Mouse (Mus musculus) splenic B cell, adult 2 months (primary cell): ENCODE data around the gene Qrich1.

Experiments
- DNase-seq: peaks from one replicate; pipeline ENCODE4 v3.0.0-alpha.2; 2011; ENCODE audit warnings: low read depth, low spot score
- H3K27me3 ChIP-seq: 2 replicates; pipeline ENCODE4 v1.6.1; 2012; ENCODE audit warnings: mild to moderate bottlenecking, low read length, moderate library complexity, mixed read lengths; ENCODE audit not compliant: control insufficient read depth, poor library complexity, insufficient read depth, severe bottlenecking
- H3K36me3 ChIP-seq: 2 replicates; pipeline ENCODE4 v1.6.1; 2012; ENCODE audit warnings: mild to moderate bottlenecking, low read length, moderate library complexity, mixed read lengths; ENCODE audit not compliant: control insufficient read depth, poor library complexity, insufficient read depth, severe bottlenecking

The Qrich1 gene

DNA sequence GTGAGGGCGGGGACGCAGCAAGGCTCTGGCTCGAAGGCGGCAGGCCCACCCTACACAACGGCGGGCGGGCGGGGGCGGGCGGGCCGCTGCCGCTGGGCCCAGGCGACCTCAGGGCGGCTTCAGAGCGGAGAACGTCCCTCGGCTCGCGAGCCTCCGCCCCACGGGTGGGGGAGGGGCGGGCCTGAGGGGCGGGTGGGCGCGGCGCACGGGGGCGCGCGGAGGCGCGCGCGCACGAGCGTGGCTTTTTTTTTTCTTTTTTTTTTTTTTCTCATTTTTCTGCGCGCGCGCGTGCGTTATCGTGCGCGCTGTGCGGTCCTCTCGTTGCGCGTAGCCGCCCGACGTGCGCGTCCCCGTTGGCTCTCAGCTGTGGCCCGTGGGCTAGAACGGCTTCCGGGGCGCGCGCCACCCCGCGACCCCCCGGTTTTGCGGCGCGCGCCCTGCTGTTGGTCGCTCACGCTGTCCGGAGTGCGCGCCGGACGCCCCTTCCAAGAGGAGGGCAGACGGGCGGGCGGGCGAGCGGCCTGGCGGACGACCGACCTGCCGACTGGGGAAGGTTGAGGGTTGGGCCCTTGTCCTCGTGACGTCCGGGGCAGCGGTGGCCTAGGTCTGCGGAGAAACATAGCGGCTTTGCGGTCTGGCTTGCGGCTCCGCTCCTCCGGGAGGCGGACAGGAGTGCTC lies 786 bp downstream of the Qrich1 start:
- H3K27me3 ChIP-seq: no peaks in the 10 kb centered on the region
- DNase-seq: peak; percentile 82
- peaks cover 9% of the 10 kb centered on the region for H3K36me3 ChIP-seq

DNA sequence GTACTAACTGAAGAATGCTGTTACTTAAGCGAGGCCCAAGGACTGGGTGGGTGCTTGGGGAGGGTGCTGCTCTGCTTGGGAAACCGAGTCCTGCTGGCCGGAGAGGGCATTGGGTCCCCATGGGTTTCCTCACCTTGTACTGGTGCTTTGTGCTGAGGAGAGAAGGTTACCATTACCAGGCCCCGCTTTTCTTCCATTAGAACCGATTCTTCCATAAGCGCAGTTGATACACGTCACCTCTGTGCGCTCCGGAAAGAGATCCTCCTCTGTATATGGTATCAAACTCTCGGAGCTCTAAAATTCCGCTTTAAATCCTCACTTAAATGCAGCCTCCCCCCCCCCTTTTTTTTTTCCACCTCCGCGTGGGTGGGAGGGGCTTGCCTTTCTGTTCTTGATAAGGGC lies 1.3 kb downstream of the Qrich1 start:
- Histone ChIP-seq H3K27me3 (no peaks in the 10 kb centered on the region), H3K36me3 (peaks cover 7% of the 10 kb centered on the region)
- peak; percentile 75 for DNase-seq

DNA sequence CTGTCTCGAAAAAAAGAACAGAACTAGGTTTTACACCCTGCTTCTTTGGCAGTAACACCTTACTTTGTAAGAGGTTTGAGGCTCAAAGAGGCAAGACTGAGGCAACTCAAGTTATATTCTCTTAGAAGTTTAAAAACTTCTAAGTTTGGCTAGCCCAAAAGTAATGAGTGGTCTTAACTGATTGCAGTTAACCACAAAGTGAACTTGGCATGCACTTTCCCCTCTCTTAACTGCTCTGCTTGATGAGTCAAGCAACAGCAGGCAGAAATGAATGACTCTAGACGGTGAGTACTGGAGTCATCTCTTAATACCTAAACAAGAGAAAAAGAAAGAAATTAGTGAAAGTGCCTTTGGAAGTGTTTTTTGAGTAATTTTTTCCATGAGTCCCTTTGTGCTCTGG lies 5.0 kb downstream of the Qrich1 start:
- no peak for DNase-seq
- Histone ChIP-seq H3K36me3 (peaks cover 5% of the 10 kb centered on the region; the same call in 1 of the 2 replicates), H3K27me3 (no peaks in the 10 kb centered on the region)

DNA sequence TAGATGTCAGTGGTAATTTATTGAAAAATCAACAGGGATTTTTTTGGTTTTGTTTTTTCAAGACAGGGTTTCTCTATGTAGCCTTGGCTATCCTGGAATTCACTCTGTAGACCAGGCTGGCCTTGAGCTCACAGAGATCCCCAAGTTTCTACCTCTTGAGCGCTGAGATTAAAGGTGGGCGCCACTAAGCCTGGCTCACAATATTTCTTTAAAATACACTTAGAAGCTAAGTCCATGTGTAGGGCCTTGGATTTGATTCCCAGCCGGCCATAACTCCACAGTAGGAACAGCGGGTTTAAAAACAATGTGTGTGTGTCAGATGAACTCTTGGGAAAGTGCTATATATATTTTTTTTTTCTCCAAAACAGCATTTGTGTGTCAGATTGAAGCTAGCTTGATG lies 6.7 kb downstream of the Qrich1 start:
- Histone ChIP-seq H3K36me3 (peaks cover 6% of the 10 kb centered on the region; the same call in 1 of the 2 replicates), H3K27me3 (no peaks in the 10 kb centered on the region)
- DNase-seq: no peak

DNA sequence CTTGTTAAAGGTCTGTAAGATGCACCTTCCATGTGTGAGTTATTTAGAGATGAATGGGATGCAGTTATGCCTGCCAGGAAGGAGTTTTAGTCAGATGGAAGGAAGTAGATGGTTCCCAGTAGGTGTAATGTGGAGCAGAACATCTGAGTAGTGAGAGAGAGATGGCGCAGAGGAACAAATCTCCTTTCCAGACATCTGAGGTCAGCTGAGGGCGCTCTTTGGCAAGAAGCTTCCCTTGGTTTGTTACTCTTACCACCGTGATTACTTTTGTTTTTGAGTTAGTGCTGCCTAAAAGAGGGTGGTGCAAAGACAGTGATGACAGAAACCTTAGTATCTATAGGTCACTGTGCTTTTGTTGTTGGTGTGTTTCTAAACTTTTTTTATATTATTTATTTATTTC lies 8.8 kb downstream of the Qrich1 start:
- no peaks in the 10 kb centered on the region for H3K27me3 ChIP-seq
- peaks cover 14% of the 10 kb centered on the region for H3K36me3 ChIP-seq
- no peak for DNase-seq

DNA sequence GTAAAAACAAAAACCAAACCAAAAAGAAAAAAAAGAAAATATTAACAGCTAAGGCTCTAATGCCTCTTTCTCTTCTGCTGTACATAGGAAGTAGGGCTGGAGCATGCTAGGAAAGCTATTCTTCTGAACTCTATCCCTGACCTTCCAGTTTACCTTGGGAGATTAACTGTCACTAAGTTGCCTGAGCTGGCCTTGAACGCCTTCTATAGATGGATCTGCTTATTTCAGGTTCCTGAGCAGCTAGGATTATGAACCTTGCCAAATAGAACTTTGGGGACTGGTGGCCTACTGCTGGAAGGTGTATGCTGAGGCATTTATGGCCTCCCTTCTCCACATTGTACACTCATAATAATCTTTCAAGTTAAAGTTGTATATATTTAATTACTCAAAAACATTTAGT lies 14.3 kb downstream of the Qrich1 start:
- H3K36me3 ChIP-seq: peaks cover 25% of the 10 kb centered on the region
- no peaks in the 10 kb centered on the region for H3K27me3 ChIP-seq
- no peak for DNase-seq

DNA sequence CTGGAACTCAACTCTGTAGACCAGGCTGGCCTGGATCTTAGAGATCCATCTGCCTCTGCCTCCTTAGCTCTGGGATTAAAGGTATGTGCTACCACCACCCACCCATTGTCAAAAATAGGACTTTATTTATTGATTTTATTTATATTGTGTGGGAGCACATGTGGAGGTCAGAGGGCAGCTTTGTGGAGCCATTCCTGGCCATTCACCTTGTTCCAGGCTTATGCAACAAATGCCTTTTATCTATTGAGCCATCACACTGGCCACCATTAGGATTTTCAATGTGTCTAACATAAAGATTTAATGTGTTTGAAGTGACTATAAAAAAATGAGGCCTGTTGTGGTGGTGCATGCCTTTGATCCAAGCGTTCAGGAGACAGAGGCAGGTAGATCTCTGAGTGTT lies 14.9 kb downstream of the Qrich1 start:
- H3K27me3 ChIP-seq: no peaks in the 10 kb centered on the region

DNA sequence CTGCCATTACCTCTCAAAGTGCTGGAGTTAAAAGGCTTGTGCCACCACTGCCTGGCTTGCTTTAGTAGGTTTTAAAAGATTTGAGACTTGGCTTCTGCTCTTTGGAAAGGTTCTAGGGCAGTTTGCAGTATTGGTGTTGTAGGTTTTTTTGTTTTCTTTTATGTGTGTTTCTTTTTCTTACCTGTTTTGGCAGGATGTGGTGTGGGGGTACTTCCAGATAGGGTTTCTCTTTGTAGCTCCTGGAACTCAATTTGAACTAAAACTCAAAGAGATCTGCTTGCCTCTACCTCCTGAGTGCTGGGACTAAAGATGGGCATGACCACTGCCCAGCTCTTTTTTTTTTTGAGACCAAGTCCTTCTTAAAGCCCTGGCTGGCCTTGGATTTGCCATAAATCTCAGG lies 24.2 kb downstream of the Qrich1 start:
- H3K27me3 ChIP-seq: no peaks in the 10 kb centered on the region
- H3K36me3 ChIP-seq: peaks cover 31% of the 10 kb centered on the region
- no peak for DNase-seq

More for the DNA sequence above, 14.9 kb downstream of the Qrich1 start:
- DNase-seq: no peak
- H3K36me3 ChIP-seq: peaks cover 27% of the 10 kb centered on the region

DNA sequence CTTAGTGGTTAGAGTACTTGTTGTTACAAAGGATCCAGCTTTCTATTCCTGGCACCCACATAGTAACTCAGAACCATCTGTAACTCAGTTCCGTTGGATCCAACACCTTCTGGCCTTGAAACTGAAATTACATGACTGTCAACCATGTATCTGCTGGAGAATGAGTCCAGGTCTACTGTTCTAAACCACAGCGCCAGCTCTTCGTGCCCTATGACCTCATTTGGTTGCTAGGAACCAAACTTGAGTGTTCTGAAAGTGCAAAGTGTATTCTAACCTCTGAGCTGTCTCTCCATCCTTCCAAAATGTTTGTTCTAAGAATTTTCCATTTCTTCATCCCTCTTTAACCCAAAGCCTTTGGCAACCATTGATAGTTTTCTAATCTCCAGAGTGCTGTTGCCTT lies 29.4 kb downstream of the Qrich1 start:
- no peak for DNase-seq
- H3K36me3 ChIP-seq: peaks cover 32% of the 10 kb centered on the region
- no peaks in the 10 kb centered on the region for H3K27me3 ChIP-seq

DNA sequence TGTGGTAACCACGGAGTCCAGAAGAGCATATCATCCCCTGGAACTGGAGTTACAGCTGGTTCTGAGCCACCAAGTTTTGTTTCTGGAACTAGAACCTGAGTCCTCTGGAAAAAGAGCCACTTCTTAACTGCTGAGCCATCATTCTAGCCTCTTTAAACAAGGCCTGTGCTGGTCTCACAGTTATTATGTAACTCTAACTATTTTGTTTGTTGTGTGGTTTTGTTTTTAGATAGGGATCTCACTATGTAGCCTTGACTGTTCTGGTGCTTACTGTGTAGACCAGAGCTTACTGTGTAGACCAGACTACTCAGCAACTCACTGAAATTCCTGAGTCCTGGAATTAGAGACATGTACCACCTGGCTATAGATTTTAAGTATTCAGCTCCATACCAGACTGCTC lies 30.3 kb downstream of the Qrich1 start:
- H3K27me3 ChIP-seq: no peaks in the 10 kb centered on the region
- H3K36me3 ChIP-seq: peaks cover 28% of the 10 kb centered on the region
- DNase-seq: no peak

DNA sequence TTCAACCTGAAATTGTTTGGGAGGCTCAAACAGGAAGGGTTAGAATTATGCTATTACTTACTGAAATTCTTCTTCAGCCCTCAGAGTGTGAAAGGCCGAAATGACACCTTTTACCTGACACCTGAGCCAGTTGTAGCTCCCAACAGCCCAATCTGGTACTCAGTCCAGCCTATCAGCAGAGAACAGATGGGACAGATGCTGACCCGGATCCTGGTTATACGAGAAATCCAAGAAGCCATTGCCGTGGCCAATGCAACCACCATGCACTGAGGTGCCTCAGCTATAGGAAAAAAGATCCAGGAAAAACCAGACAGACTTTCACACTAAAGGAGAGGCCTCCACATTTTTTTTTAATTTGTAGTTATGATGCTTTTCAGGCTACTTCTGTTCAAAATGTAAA lies 42.6 kb downstream of the Qrich1 start:
- no peak for DNase-seq
- H3K36me3 ChIP-seq: peaks cover 24% of the 10 kb centered on the region
- no peaks in the 10 kb centered on the region for H3K27me3 ChIP-seq

DNA sequence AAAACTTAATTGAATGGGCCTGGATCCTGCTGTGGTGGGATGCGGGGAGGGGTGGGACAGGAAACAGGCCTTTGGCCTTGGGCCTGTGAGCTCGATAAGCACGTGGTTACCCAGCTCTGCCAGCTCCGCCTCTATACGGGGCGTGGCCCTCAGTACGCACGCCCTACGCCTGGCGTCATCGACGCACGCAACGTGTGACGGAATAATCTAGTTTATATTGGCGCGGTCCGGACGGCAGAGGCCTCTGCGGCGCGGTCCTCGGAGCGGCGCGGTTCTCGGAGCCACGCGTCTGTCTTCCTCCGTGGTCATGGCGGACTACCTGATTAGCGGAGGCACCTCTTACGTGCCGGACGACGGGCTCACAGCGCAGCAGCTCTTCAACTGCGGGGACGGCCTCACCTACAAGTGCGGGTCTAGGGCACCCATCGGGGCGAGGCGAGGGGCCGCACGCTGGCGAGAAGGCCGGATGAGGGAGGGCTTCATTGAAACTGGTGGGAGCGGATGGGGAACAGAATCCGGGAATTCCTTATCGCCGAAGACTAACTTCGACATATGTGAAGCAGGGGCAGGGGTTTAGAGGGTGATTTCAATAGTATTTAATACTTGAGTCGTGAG lies 43.7 kb downstream of the Qrich1 start, which contains the start of gene Impdh2:
Gene Impdh2, plus strand, starts transcription at position 60 of the 615 bp plus-strand sequence.
- H3K27me3 ChIP-seq: no peaks in the 10 kb centered on the region
- peak; percentile 98 for DNase-seq
- H3K36me3 ChIP-seq: peaks cover 23% of the 10 kb centered on the region

DNA sequence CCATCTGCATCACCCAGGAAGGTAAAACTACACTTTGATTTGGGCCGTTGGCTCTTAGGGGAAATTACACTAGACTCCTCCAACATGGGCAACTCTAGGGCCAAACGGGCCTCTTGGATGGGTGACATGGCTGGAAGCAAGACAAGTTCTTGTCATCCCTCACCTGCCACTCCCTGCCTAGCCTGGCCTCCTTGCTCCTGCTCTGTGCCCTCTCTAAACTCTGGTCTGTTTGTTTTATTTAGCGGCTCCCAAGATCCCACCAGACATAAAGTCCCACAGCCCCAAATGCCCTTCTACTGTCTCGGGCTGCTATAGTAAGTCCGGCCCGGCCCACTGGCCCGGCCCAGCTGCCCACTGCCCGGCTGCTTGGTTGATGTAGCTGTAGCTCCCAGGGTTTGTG lies 47.1 kb downstream of the Qrich1 start:
- Histone ChIP-seq H3K27me3 (no peaks in the 10 kb centered on the region), H3K36me3 (peaks cover 11% of the 10 kb centered on the region; the same call in 1 of the 2 replicates)

DNA sequence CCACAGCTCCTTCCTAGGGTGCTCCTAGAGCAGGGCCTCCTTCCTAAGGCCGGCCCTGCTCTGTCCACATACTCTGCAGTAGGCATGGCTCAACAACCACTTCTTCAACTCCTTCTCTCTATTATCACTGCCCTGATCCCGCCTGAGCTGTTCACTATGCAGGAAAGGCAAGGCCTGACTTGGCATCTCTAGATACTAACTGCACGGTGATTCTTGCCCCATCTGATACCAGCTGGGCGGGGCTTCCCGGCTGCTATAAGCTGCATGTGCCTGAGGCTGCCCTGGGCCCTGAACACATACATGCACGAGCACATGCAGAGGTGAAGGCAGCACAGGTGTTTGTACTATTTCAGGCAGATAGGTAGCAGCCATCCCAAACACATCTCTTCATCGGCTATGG lies 47.5 kb downstream of the Qrich1 start:
- H3K36me3 ChIP-seq: peaks cover 10% of the 10 kb centered on the region; the same call in 1 of the 2 replicates
- no peaks in the 10 kb centered on the region for H3K27me3 ChIP-seq
- no peak for DNase-seq

More for the DNA sequence above, 47.1 kb downstream of the Qrich1 start:
- no peak for DNase-seq

DNA sequence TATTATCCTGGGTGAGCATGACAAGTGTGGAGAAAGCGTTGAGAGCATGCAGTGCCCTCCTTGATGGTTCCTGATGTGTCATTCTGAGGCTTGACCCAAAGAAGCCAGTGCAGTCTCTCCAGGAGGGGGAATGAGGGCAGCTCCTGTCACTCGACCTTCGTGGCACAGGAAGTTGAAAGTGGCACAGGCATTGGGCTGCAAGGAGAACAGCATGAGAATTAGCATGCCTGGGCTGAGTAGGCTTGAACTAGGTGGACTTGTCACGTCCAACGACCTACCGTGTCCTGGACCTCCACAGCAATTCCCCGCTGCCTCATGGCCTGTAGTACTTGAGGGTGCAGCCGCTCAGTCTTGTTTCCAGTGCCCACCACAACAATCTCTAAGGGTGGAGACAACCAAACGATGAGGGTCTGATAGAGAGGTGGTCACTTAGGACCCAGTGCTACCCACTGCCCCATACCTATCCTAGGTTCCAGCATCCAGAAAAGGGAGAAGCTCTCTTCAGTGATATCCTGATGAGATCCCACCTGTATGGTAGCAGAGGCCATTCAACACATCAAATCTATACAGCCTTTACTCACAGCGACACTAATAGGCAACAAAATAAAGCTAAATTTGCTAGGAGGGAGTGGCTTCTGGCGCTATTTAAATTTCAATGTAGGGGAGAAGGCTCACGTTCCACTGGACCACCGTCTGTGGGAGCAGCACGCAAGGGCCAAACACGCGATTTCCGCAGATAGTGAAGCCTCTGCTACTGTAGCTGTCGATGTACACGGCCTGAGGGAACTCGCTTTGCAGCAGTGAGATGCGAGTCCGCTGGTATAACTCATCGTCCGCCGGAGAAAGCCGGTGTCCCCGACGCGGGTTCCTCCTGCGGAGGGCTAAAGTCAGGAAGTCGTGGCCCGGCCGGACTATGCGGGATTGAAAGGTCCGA lies 49.5 kb downstream of the Qrich1 start:
- no peak for DNase-seq
- H3K27me3 ChIP-seq: no peaks in the 10 kb centered on the region

More for the DNA sequence above, 49.5 kb downstream of the Qrich1 start:
- peaks cover 6% of the 10 kb centered on the region; the same call in 1 of the 2 replicates for H3K36me3 ChIP-seq
